Mouse (Mus musculus): ENCODE data around the gene Btd. TPM values are rescaled to one million over a fixed set of nuclear protein-coding genes. Genes with fewer than 3 reads are reported as not detected.
A peak's percentile ranks its signal among the peaks of the same experiment; 100 is the strongest.

Gene Btd
- polyA plus RNA-seq, 1 experiment from 2014 or later = 11.6 TPM

- no peak overlapping the region for H3K4me3 ChIP-seq (replicated peaks)
- H3K9ac ChIP-seq = no peak overlapping the region
- WGBS (ENCODE audit: insufficient replicate concordance) = 79% methylated on average over 10 of the region's 10 CpGs
- no peaks in the 10 kb centered on the region for H3K9me3 ChIP-seq (replicated peaks)
- H3K4me2 ChIP-seq = no peak overlapping the region
- ATAC-seq (ENCODE audit: insufficient read depth) = no peak
- peaks cover 10% of the 10 kb centered on the region for H3K4me1 ChIP-seq (replicated peaks)
- no peaks in the 10 kb centered on the region for H3K36me3 ChIP-seq (replicated peaks)
- no peaks in the 10 kb centered on the region for H3K27me3 ChIP-seq
- H3K27ac ChIP-seq (replicated peaks) = no peak overlapping the region
These were observed 7.2 kb downstream of the Btd start for GRCm38 (mm10) chr14:31647991-31648390.

GRCm38 (mm10) chr14:31650347-31650746 lies 9.5 kb downstream of the Btd start:
- Histone ChIP-seq H3K4me1 (replicated peaks) (peaks cover 21% of the 10 kb centered on the region), H3K4me2 (no peak overlapping the region), H3K4me3 (replicated peaks) (no peak overlapping the region), H3K9ac (no peak overlapping the region), H3K9me3 (replicated peaks) (no peaks in the 10 kb centered on the region), H3K27ac (replicated peaks) (no peak overlapping the region), H3K36me3 (replicated peaks) (no peaks in the 10 kb centered on the region), H3K27me3 (no peaks in the 10 kb centered on the region)
- no peak for ATAC-seq (ENCODE audit: insufficient read depth)
- 82% methylated on average over 3 of the region's 3 CpGs for WGBS (ENCODE audit: insufficient replicate concordance)

DNA sequence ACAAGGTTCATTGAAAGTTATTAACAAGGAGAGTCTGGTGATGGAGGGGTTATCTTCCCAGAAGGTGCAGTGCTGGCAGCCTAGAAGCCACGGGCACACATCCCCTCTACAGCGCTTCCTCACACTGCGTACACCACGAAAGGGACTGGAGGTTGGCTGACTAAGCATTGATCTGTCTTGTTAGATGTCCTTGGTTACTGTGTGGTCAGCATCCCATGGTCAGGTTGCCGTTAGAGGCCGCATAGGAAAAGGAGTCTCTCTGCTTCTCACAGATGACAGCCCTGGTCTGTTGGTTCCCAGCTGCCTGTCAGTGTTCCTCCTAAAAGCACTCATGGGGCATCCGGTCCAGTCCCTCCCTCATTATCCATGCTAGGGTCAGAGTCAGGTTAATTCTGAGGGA lies 10.4 kb downstream of the Btd start:
- Histone ChIP-seq H3K4me1 (replicated peaks) (peaks cover 21% of the 10 kb centered on the region), H3K27me3 (no peaks in the 10 kb centered on the region), H3K9me3 (replicated peaks) (no peaks in the 10 kb centered on the region), H3K27ac (replicated peaks) (no peak overlapping the region), H3K9ac (no peak overlapping the region), H3K36me3 (replicated peaks) (no peaks in the 10 kb centered on the region), H3K4me3 (replicated peaks) (no peak overlapping the region), H3K4me2 (no peak overlapping the region)
- no peak for ATAC-seq (ENCODE audit: insufficient read depth)
- 69% methylated on average over 7 of the region's 7 CpGs for WGBS (ENCODE audit: insufficient replicate concordance)

DNA sequence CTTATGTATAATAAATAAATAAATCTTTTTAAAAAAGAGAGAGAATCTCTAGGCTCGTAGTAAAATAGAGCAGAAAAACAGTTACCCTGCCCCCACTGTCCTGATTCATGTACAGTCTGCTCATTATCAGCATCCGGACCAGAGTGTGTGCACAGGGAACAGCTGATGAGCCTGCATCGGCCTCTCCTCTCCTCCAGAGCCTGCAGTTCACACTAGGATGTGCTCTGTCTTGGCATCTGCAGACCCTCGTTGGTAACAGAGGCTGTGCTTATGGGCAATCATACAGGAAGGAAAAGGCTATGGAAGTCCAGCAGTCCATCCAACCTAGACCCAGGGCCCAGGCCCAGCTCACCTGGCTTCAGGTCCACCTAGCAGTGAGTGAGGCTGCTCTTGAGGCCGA lies 11.3 kb downstream of the Btd start:
- Histone ChIP-seq H3K36me3 (replicated peaks) (no peaks in the 10 kb centered on the region), H3K4me2 (no peak overlapping the region), H3K9ac (no peak overlapping the region), H3K4me1 (replicated peaks) (peaks cover 24% of the 10 kb centered on the region), H3K27ac (replicated peaks) (no peak overlapping the region), H3K27me3 (no peaks in the 10 kb centered on the region), H3K9me3 (replicated peaks) (no peaks in the 10 kb centered on the region), H3K4me3 (replicated peaks) (no peak overlapping the region)
- no peak for ATAC-seq (ENCODE audit: insufficient read depth)
- WGBS (ENCODE audit: insufficient replicate concordance) = 50% methylated on average over 5 of the region's 5 CpGs

GRCm38 (mm10) chr14:31652624-31653023 lies 11.8 kb downstream of the Btd start:
- Histone ChIP-seq H3K36me3 (replicated peaks) (no peaks in the 10 kb centered on the region), H3K27ac (replicated peaks) (no peak overlapping the region), H3K4me2 (no peak overlapping the region), H3K27me3 (no peaks in the 10 kb centered on the region), H3K9me3 (replicated peaks) (no peaks in the 10 kb centered on the region), H3K9ac (no peak overlapping the region), H3K4me3 (replicated peaks) (no peak overlapping the region), H3K4me1 (replicated peaks) (peaks cover 28% of the 10 kb centered on the region)
- no peak for ATAC-seq (ENCODE audit: insufficient read depth)
- 78% methylated on average over 1 of the region's 1 CpGs for WGBS (ENCODE audit: insufficient replicate concordance)

GRCm38 (mm10) chr14:31653101-31653875 lies 12.5 kb downstream of the Btd start:
- Histone ChIP-seq H3K9ac (0 out of 2 replicates have a peak overlapping the region, but pooled peaks have one; percentile 31), H3K4me2 (no peak overlapping the region), H3K27ac (replicated peaks) (no peak overlapping the region)

GRCm38 (mm10) chr14:31654816-31655215 lies 14.0 kb downstream of the Btd start:
- Histone ChIP-seq H3K9ac (no peak overlapping the region), H3K36me3 (replicated peaks) (no peaks in the 10 kb centered on the region), H3K27ac (replicated peaks) (no peak overlapping the region), H3K9me3 (replicated peaks) (no peaks in the 10 kb centered on the region), H3K27me3 (no peaks in the 10 kb centered on the region), H3K4me2 (no peak overlapping the region), H3K4me1 (replicated peaks) (peaks cover 35% of the 10 kb centered on the region), H3K4me3 (replicated peaks) (no peak overlapping the region)
- ATAC-seq (ENCODE audit: insufficient read depth) = no peak
- WGBS (ENCODE audit: insufficient replicate concordance) = 81% methylated on average over 5 of the region's 5 CpGs

More at GRCm38 (mm10) chr14:31653101-31653875, 12.5 kb downstream of the Btd start:
- no peak overlapping the region for H3K4me3 ChIP-seq (replicated peaks)
- no peaks in the 10 kb centered on the region for H3K9me3 ChIP-seq (replicated peaks)
- 47% methylated on average over 14 of the region's 14 CpGs for WGBS (ENCODE audit: insufficient replicate concordance)
- peaks cover 29% of the 10 kb centered on the region for H3K4me1 ChIP-seq (replicated peaks)
- no peaks in the 10 kb centered on the region for H3K27me3 ChIP-seq
- H3K36me3 ChIP-seq (replicated peaks) = no peaks in the 10 kb centered on the region
- peak; percentile 61 for ATAC-seq (ENCODE audit: insufficient read depth)

DNA sequence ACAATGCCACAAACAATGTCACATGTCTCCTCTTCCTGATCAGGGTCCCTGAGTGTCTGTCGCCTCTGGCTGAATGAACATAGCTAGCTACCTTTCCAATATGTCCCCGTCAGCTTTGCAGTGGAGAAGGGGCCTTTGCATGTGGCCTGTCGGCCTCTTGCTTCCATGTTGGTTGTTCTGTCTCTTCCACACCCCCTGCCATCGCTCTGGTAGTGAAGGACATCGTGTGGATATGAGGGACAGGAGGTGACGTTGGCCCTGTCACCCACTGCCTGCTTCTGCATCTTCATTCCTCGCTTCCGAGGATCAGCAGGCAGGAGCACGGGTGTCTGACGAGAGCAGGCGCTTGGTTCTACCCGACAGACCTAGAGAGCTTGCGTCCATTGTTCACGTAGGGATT lies 14.6 kb downstream of the Btd start:
- Histone ChIP-seq H3K4me3 (replicated peaks) (no peak overlapping the region), H3K27ac (replicated peaks) (no peak overlapping the region), H3K36me3 (replicated peaks) (no peaks in the 10 kb centered on the region), H3K9ac (no peak overlapping the region), H3K9me3 (replicated peaks) (no peaks in the 10 kb centered on the region), H3K27me3 (no peaks in the 10 kb centered on the region), H3K4me2 (no peak overlapping the region), H3K4me1 (replicated peaks) (peaks cover 35% of the 10 kb centered on the region)
- no peak for ATAC-seq (ENCODE audit: insufficient read depth)
- 80% methylated on average over 14 of the region's 14 CpGs for WGBS (ENCODE audit: insufficient replicate concordance)

DNA sequence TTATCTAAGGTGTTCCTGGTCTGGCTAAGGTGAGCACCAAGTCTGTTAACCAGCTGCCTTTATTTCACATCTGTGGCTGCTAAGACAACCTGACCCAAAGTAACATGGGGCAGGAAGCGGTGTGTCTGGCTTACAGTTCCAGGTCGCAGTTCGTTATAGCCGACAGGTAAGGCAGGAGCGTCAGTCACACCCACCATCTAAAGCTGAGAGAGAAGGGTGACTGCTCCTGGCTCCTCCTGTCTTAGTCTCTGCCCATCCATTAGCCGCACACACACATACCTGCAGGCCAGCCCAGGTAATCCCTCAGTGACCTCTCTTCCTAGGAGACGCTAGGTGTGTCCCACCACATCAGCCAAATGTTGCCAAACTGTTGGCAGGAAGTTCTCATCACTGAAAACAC lies 15.6 kb downstream of the Btd start:
- WGBS (ENCODE audit: insufficient replicate concordance) = 66% methylated on average over 7 of the region's 7 CpGs
- peaks cover 35% of the 10 kb centered on the region for H3K4me1 ChIP-seq (replicated peaks)
- peaks cover 3% of the 10 kb centered on the region; the same call in 1 of the 2 replicates for H3K27me3 ChIP-seq
- no peak for ATAC-seq (ENCODE audit: insufficient read depth)
- no peak overlapping the region for H3K9ac ChIP-seq
- H3K4me2 ChIP-seq = no peak overlapping the region
- H3K36me3 ChIP-seq (replicated peaks) = no peaks in the 10 kb centered on the region
- no peaks in the 10 kb centered on the region for H3K9me3 ChIP-seq (replicated peaks)
- no peak overlapping the region for H3K4me3 ChIP-seq (replicated peaks)
- H3K27ac ChIP-seq (replicated peaks) = no peak overlapping the region

GRCm38 (mm10) chr14:31656857-31657645 lies 16.2 kb downstream of the Btd start:
- no peaks in the 10 kb centered on the region for H3K9me3 ChIP-seq (replicated peaks)
- no peaks in the 10 kb centered on the region for H3K36me3 ChIP-seq (replicated peaks)
- peaks cover 39% of the 10 kb centered on the region for H3K4me1 ChIP-seq (replicated peaks)
- H3K27me3 ChIP-seq = peaks cover 9% of the 10 kb centered on the region
- H3K4me2 ChIP-seq = no peak overlapping the region
- H3K27ac ChIP-seq (replicated peaks) = no peak overlapping the region
- WGBS (ENCODE audit: insufficient replicate concordance) = 39% methylated on average over 5 of the region's 5 CpGs
- no peak overlapping the region for H3K9ac ChIP-seq
- H3K4me3 ChIP-seq (replicated peaks) = no peak overlapping the region
- no peak for ATAC-seq (ENCODE audit: insufficient read depth)

DNA sequence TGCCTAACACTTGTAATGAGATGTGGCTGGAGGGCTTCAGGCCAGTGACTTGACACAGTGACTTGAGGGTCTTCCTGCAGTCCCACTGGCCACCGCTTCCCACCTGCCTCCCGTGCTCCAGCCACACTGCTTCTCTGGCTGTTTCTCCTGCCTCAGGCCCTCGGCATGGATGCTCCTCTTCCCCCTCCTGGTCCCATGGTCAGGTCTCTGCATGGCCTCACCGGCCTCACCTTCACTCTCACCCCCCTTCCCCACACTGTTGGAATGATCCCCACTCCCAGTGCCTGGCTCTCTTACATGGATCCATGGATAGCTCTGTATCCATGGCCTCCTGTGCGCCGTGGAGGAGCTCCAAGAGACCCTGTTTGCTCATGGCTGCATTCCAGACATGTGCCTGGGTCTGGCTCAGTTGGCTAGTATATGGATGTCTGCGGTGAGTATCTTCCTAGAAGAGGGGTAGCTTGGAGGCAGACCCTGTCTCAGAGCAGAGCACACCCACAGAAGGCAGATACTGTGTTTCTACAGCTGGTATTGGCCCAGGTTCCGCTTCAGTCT lies 17.4 kb downstream of the Btd start:
- Histone ChIP-seq H3K9ac (no peak overlapping the region), H3K4me1 (replicated peaks) (peaks cover 42% of the 10 kb centered on the region), H3K36me3 (replicated peaks) (no peaks in the 10 kb centered on the region), H3K4me3 (replicated peaks) (no peak overlapping the region), H3K27ac (replicated peaks) (no peak overlapping the region), H3K9me3 (replicated peaks) (no peaks in the 10 kb centered on the region), H3K4me2 (no peak overlapping the region), H3K27me3 (peaks cover 13% of the 10 kb centered on the region)
- WGBS (ENCODE audit: insufficient replicate concordance) = 86% methylated on average over 8 of the region's 8 CpGs
- no peak for ATAC-seq (ENCODE audit: insufficient read depth)

All from liver, embryonic 15.5 days (tissue).